Mouse (Mus musculus): ENCODE results near the gene Ccdc3.

Gene Ccdc3

DNA sequence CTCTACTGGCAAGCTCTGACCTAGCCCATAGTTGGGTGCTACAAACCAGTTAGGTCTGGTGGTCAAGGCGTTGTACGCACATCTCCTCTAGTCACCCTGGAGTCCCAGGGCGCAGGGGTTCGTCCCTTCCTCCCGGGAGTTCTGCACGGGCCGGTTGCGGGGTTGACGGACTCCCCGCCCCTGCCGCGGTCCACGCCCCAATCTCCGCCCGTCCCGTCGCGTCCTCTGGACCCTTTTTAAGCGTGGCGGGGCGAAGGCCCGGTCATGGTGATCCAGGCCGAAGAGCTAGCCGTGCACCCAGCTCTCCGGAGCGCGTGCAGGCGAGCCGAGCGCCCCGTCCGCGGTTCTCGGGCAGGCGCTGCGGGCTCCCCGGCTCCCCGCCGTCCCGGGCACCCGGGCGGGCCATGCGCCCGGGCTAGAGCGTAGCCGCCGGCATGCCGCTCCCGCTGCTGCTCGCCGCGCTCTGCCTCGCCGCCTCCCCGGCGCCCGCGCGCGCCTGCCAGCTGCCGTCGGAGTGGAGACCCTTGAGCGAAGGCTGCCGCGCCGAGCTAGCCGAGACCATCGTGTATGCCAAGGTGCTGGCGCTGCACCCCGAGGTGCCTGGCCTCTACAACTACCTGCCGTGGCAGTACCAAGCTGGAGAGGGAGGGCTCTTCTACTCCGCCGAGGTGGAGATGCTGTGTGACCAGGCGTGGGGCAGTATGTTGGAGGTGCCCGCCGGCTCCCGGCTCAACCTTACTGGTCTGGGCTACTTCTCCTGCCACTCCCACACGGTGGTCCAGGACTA lies at the start of gene Ccdc3:
Gene Ccdc3 (plus strand): TSS at position 277 of the 787 bp plus-strand sequence.
- DNase-seq = peak; percentile 36 to 59

GRCm38 (mm10) chr2:5090385-5090784 lies 47.2 kb upstream of the Ccdc3 start:
- peak in 1 of 2 experiments; percentile 16 for DNase-seq

- DNase-seq = no peak
Observed at GRCm38 (mm10) chr2:5094876-5095275, 42.7 kb upstream of the Ccdc3 start.

GRCm38 (mm10) chr2:5095316-5095715 lies 42.3 kb upstream of the Ccdc3 start:
- no peak for DNase-seq

GRCm38 (mm10) chr2:5097786-5098445 lies 39.7 kb upstream of the Ccdc3 start:
- DNase-seq = no peak

- DNase-seq = no peak
Observed at GRCm38 (mm10) chr2:5099176-5099575, 38.4 kb upstream of the Ccdc3 start.

- DNase-seq = no peak
Observed at GRCm38 (mm10) chr2:5101743-5102245, 35.8 kb upstream of the Ccdc3 start.

DNA sequence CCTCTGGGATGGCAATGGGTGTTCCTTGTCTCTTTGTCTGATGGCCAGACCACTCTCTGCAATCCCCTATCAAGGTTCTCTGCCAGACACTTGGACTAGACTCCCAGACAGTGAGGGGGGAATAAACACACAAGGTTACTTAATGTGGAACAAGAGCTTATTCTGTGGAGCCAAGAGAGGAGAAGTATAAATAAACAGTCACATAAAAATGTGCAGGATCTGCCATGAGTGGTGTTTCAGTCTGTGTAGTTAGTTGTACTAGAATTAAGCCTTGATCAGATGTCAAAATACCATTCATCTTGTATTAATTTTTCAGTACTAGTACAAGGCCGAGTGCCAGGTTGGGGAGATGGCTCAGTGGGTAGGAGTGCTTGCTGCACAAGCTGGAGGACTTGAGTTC lies 34.7 kb upstream of the Ccdc3 start:
- DNase-seq = peak in 1 of 2 experiments; percentile 14

DNA sequence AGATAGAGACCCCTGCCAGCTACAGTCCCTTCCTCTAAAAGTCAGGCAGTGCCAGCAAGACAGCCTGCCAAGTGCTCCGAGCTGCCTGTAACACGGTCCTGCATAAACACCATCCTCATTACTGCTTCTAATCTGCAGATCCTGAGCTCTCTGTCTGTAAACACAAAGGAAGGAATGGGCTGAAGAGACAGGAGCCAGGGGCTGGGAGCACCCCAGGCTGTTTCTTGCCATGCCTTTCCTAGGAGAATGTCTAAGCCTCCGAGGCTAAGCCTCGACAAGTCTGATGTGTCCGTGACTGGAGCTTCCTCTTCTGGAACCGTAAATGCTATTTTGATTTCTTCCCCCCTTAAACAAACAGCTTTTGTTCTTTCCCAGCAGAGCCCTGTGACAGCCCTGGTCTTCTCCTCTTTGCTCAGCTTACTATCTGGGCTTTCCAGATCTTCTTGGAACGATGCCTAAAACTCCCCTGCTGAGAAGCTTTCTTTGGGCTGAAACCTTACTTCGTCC lies 24.7 kb upstream of the Ccdc3 start:
- DNase-seq = peak in 1 of 2 experiments; percentile 25

DNA sequence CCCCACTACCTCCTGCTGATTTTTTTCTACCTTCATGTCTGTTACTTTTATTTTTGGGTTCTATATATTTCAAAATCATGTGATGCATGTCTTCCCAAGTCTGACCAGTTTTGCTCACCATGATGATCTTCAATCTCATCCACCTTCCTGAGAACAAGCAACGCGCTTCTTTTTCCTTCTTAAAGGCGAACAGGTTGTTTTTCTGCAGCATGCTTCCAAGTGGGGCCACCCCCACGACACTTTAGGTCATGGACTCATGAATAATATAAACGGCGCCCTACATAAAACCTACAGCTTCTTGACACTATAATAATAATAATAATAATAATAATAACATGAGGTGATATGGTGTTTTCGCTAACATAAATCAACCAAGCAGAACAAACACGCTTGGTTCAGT lies 23.2 kb upstream of the Ccdc3 start:
- DNase-seq = no peak

DNA sequence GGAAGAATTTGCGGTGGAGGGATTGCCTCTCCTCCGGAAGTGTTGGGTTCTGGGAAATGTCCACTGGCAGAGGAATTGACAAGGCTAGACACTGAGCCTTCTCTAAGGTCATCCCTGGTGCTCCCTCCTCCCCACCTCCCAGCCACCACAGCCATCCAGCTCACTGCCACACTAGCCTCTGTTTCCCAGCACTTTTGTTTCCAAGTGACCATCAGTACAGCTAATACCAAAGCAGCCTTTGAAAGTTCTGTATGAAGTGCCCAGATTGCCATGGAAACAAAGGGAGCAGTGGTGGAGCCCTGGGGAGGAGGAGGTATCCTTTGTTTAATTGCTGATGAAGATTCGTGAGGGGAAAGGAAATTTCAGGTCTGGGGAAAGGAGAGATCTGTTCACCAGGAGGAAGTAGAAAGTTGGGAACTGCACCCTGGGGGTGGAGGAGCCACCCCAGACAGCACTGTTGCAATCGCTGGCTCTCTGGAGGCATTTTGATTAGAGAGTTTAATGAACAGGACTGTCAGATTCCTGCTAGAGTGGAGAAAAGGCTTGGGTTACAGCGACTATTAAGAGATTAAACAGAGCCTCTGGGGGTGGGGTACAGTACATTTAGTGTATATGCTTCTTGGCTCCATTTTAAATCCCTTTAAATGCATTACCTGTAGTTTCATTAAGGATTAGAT lies 20.6 kb upstream of the Ccdc3 start:
- DNase-seq = no peak

GRCm38 (mm10) chr2:5125506-5125905 lies 12.1 kb upstream of the Ccdc3 start:
- DNase-seq = no peak

GRCm38 (mm10) chr2:5127369-5127768 lies 10.2 kb upstream of the Ccdc3 start:
- DNase-seq = no peak

DNA sequence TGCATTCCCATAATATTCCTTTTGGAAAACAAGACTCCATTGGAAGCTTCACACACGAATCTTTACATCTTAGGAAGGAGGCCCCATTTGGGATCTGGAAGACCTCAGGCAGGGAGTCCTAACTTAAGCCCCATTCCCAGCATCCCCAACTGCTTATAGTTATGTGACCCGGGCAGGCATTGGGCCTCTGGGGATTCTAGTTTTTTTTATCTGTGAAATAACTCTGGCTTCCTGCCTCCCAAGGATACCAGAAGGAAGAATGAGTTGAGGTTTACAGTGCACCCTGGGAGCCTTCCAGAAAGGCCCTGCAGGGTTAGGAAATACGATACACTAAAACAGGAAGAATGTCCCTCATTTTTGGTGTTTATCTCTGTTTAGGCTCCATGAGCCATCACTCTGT lies 8.5 kb upstream of the Ccdc3 start:
- DNase-seq = no peak

DNA sequence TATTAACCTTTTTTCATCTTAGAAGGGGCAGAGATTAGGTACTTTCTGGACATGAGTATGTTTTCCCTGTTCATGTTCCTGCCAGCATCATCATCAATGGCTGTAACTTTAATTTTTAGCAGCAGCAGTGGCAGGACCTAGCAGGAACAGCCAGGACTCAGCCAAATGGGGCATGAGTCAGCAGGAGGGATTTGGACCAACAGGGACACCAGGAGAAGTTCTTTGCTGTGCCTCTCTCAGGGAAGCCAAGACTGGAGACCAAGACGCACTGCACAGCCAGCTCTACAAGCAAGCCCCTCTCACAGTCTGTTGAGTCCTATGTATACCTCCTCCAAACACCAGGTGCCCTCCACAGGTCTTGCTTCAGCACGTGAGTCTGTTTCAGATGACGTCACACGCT lies 5.5 kb upstream of the Ccdc3 start:
- no peak for DNase-seq

- no peak for DNase-seq
Observed at GRCm38 (mm10) chr2:5134959-5135743, 2.4 kb upstream of the Ccdc3 start.

GRCm38 (mm10) chr2:5139961-5140360 lies 2.4 kb downstream of the Ccdc3 start:
- no peak for DNase-seq

DNA sequence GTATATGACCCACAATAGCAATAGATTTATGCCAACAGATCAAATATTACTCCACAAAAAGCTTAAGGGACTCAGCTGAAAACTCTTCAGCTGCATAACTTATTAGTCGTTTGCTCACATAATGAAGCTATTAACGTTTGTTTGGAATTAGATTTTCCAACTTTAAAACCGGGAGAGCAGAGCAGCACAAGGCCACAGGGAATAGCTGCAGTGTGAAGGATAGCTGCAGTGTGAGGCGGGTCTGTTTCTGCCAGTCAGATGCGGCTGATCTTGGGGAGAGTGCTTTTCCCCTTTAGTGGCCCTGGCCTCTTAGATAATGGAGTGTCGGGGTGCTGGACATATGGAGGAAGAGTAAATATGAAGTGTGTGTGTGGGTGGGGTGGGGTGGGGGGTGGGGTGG lies 6.9 kb downstream of the Ccdc3 start:
- DNase-seq = no peak

- DNase-seq = peak in 1 of 2 experiments; percentile 53
Observed at GRCm38 (mm10) chr2:5147907-5148306, 10.3 kb downstream of the Ccdc3 start.

DNA sequence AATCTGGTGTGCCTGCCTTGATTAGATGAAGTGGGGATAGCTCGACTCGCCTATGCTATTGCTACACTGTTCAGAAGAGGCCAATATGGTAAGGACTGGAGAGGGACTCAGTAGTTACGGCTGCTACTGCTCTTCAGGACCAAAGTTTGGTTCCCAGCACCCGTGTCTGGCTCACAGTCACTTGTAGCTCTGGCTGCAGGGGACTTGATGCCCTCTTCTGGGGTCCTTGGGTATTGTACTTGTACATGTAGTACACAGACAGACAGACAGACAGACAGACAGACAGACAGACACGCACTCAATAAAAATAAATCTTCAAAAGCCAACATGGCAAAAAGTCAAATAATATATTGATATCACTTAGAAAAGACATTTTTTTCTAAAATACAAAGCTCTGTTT lies 17.1 kb downstream of the Ccdc3 start:
- DNase-seq = no peak

GRCm38 (mm10) chr2:5160236-5160848 lies 22.8 kb downstream of the Ccdc3 start:
- no peak for DNase-seq

Data from lung, postnatal 4 days (tissue).